Mouse (Mus musculus) skeletal muscle tissue, adult 2 months (tissue): ENCODE measurements around the gene Tcte3.
A peak's percentile ranks its signal among the peaks of the same experiment; 100 is the strongest.
"Not testable (repeated sequence)": the region's sequence is repeated elsewhere in the genome, so short reads cannot be mapped to it uniquely, and the experiment has no call there.

ENCODE experiments used
- DNase-seq: peaks from one replicate; pipeline ENCODE4 v3.0.0-alpha.2; 2012; ENCODE audit warnings: low read depth, low spot score

The Tcte3 gene

DNA sequence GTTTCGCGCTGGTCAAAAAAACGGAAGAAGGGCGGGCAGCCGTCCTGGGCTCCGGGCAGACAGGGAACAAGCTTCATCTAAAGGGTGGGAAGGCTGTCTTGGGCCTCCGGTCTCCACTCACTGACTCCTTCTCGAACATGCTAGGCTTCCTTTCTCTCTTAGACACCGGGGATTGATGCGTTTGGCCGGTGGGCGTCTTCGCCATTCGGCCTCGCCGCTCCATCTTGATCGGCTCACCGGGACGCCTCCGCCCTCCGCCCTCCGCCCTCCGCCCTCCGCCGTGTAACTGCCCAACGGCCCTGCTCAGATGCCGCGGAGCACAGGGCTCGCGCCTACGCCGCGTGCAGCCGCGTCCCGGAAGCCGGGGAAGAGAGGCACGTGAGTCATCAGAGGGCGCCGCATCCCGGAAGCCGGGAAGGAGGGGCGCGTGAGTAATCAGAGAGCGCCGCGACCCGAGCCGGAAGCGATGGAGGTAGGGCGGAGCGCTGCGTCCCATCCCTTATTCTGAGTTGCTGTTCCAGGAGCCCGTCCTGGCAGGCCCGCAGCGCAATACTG is at the start of gene Tcte3, which contains the start of the genes Ermard and Gm3448:
Tcte3 (minus strand) TSS at position 314 of the 555 bp plus-strand sequence.
Ermard (plus strand) TSS at position 34 of the 555 bp plus-strand sequence.
Gm3448 (minus strand) TSS at position 363 of the 555 bp plus-strand sequence.
- not testable (repeated sequence) for DNase-seq

DNA sequence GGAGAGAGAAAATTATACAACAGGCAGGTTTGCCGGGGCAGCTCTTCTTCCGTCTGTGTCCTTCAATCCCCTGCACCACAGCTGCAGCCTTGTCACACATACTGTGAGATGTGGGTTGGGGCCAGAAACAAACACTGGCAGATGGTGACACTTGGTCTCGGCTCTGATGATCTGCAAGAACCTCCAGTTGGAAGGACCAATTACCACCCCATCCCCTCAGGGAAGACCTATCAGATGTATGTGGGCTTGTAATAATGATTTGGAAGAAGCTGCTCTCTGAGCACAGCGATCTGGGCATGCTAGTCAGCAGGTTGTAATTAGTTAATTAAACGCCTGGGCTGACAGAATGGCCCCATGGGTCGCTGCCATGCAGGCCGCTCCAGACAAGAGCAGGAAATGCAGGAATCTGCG is 47.3 kb upstream of the Tcte3 start:
- no peak for DNase-seq

DNA sequence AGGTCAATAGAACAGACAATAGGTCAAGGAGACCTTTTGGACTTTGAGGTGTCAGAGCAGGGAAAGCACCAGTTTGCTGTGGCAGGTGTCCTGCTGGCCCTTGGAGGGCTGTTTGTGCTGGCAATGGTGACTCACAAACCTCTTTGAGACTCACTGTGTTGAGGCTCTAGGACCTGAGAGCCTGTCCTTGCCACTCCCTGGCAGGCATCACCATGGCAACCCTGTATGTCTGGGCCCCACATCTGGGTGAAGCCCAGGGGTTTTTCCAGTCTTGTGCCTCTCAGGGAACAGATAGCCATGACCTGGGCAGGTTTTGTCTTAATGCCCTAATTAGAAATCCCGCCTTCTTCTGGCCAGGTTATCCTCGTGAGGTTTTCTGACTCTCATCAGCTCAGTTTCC is 46.9 kb upstream of the Tcte3 start:
- no peak for DNase-seq

DNA sequence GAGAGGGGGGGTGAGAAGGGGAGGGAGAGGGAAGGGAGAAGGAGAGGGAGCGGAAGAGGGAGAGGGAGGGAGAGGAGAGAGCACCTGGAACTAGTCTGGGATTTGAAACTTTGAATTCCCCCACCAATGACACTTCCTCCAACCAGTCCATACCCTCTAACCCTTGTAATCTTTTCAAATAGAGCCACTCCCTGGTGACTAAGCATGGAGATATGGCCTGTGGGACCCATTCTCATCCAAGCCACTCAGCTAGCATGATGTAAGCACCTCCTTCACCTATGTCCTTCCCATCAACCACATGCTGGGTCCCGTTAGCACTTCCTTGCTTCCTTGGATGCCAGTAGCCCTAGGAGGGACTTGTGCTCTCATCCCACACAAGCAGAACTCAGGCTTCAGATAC is 43.7 kb upstream of the Tcte3 start:
- no peak for DNase-seq

DNA sequence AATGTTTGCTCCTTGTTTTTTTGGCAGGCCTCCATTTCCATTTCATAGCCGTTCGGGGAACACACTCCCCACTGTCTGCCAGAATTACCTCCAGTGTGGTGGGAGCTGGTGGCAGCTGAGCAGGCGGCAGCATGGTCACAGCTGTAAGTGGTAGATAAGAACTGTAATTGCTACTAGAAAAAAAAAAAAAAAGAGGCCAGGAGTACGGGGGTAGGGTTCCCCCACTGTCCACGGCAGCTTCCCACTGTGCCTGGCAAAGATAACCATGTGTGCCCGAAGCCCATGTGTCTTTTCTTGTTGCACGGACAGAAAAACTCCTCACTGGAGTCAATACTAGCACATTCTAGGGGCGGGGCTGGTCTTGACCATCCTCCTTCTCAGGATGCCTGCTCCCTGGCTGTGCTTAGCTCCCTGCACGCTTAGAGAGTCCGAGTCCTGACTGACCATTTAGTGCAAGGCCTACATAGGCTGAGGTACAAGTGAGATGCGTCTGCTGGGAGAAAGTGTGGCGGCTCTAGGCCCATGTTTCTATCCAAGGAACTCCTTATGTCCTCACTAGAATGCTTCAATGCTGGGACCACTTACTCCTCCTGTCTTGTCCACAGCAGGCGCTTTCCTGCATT is 43.0 kb upstream of the Tcte3 start:
- DNase-seq, result no peak

DNA sequence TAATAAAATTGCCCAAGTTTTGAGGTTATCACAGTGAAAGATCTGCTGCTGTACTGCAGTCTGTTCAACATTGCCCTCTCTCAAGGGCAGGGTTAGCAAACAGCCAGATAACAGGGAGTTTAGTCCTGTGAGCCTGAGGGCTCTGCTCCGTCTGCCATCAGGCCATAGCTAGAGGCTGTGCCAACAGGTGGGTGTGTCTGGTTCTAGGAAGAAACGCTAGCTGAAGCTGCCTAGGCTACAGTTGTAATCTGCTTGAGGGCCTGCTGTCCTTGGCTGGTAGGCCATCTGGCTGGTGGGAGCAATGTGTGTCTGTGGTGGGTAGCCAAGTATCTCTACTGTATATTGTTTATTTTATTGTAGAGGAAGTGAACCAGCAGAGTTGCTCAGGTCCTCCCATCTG is 36.2 kb upstream of the Tcte3 start:
- no peak for DNase-seq

DNA sequence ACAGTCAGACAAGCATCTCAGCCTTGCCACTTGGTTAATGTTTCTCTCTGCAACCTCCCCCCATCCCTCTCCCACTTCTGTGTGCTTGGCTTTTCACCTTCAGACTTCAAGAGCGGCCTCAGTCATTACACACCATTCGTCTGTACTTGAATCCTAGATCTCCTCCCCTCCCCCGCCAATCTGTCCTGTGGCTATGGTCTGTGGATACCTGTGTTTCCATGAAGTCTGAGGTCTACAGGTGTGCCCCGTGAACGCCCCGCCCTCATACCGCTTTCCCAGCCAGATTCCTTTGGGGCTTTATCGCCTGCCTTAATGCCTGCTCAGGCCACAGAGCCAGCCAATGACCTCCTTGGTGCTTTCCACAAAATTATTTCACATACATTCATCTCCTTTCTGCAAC is 33.7 kb upstream of the Tcte3 start:
- DNase-seq, result no peak

DNA sequence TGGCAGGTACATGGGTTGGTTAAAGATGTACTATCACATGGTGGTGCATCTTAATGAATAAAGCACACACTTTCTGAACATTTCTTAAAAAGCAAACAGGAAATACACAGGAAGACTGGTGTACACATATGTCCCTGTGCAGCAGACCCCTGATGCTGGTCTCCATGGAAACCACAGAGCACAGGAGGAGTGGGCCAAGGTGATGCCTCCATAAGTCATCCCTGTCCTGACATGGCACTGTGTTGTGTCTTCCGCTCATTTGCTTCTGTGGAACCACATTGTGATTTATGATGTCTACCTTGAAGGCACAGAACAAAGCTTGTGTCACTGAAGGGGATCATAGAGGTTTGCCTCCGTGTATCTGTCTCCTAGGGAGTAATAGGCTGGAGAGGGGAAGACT is 30.9 kb upstream of the Tcte3 start:
- no peak for DNase-seq

DNA sequence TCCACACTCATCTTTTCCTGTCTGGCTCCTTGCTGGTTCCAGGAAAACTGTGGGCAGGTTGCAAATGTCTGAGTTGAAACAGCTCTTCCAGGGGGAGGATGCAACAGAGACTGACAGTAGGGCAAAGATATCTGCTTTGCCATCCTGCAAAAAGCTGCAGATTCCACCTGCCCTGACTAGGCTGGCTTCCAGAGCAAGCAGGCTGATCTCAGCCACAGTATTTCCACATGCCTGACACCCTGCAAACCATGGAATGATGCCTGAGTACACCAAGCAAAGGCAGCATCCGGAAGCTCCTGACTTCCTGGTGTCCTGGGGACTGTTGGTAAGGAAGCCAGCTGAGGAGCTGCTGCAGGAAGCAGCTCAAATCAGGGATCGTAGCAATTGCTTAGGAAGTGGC is 27.8 kb upstream of the Tcte3 start:
- DNase-seq, result no peak

DNA sequence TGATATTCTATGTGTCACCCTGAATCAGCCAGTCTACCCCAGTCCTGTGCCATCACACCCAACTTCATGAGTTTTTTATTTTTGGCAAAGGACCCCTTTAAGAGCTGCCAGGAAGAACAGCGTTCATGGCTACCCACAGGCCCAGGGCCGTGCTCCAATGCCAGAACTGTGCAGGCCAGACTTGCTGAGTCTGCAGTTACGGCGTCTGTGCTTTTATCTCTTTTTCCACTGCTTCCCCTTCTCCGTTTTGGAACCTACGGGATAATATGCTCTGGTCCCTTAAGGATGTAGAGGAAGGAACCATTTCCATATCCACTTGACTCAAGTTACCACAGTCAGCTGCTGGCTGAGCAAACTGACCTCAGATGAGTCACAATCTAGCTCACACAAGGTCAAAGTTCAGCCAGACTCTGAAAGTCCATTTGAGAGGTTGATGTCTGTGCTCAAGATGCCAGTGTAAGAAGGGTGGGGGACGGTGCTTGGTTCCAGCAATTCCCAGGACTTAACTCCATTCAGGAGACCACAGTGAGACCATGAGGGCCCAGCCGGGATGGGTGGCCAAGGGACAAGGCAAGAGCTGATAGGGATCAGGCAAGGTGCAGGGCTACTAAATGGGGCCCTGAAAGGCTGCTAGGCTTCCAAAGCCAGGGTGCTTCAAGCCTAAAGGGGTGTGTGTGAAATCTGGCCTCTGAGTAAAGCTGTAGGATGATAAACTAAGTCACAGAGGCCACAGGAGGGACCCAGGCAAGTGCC is 26.9 kb upstream of the Tcte3 start:
- no peak for DNase-seq

DNA sequence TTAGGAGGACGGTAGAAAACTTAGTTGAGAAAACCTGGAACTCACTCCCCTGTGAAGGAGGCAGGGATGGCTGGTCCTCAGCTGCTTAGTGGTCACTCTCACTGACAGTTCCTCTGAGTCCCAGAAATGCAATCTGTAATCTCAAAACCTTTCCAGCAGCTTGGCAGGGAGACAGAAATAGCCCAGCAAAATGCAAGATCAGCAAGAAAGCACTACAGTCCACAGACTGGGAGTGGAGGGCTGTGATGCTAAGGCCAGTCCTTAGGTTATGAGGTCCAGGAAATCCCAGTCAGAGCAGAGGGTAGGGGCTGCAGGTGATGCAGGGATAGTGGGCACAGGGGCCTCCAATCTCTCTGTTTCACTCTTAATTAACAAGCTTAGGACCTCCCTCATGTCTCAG is 25.6 kb upstream of the Tcte3 start:
- peak; percentile 25 for DNase-seq

DNA sequence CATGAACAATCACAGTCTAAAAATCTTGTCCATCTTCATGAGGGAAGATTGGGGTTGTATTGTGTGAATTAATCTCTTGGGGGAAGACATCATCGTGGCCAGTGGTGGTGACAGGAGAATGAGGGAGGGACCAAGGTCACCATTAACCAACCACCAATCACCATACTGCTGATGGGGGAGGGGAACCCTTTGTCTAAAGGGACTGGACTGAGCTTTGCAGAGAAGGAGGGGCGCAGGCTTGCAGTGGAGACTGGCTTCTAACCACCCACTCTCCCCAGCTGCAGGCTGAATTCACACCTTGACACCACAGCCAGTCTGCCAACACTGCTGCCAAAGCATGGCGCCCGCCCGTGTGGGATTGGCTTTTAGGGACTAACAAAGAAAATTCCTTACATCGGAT is 24.8 kb upstream of the Tcte3 start:
- DNase-seq, result no peak

DNA sequence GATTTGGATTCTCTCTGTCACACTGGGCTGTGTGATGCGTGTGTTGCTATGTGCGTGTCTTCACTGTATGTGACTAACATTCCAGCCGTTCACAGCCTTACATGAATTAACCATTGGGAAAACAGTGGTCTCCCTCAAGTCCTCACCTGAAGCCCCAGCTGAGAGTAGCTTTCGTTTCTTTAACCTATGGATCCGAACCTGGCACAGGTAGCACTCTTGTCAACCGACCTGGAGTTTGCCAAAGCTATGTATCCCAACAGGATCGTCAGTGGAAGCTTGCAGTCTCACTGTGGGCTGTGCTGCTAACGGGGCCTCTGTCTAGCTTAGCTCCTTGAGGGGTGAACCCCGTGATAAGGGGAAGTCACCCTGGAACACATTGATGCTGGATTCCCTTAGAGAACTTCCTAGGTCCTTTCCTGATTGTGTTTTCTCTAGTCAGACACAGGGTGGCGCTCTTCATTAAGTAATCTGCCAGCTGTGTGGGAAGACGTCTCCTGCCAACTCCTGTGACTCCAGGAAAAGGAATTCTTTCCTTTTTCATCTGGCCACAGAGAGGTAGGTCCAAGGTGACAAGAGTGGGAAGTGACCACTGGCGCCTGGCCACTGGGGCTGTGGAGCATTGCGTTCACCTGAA is 24.2 kb upstream of the Tcte3 start:
- DNase-seq, result peak; percentile 60

DNA sequence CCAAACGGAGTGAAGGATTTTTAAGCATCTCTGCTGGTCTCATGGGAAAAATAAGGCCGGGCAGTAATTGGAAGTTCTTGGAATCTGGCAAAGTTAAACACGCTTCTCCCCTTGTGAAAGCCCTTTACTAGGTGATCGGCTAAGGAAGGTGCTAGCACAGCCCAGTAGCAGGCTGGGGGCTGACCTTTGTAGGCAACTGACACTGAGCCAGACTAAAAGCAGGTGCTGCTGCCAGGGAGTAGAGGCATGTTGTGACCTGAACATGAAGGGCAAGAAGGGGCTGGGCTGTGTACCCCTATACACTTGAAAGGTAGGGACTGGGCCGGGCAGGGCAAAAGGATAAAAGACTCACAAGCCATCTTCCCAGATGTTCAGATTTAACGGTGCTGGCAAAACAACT is 19.1 kb upstream of the Tcte3 start:
- DNase-seq, result no peak

DNA sequence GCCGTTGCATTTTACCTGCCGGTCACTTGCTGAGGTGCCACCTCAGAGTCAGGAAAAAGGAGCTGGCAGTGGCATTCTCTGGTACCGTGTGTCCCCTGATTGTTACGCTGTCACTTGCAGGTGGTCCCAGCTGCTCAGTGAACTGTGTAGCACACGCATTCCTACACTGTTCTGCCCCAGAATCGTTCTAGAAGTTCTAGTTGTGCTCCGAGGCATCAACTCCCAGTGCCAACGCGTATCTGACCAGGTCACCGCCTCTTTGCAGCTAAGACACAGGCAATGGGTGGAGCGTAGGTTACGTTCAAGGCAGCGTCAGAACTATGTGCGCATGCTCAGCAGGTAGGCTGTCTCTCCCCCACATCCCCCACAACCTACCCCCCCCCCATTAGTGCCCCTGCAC is 18.4 kb upstream of the Tcte3 start:
- no peak for DNase-seq

DNA sequence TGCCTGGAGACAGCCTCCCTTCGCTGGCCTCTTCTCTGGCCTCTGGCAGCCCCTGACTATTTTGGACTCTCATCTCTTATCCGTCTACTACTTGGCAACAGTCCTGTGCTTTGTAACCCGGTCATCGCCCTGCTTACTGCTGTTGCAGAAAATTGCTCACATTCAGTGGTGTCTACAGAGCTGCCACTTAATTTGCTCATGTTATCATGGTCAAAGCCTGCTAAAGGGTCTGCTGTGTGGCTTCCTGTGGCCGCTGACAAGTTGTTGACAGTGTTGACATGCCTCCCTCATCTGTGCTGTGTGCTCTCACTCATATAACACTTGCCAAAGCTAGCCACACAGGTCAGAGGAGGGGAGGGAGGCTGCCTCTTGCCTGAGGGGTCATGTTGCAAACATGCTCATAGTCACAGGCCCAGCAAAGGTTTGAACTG is 16.9 kb upstream of the Tcte3 start:
- DNase-seq, result no peak

DNA sequence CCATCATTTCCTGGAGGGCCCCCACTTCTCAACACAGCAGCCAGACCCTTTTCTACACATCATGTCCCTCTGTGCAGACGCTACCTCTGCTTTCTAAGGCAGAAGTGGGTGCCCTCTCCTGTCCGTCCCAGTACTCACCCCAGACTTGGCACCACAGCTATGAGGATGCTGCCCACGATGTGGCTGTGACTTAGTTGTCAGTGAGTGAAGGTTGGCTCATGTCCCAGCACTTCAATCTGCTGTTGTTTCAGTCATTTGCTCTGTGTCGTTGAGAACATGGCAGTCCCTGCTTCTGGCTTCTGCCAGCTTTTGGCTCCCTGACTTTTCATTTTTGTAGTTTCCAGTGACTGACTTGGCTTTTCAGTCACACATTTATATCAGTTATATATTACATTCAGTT is 14.6 kb upstream of the Tcte3 start:
- no peak for DNase-seq

DNA sequence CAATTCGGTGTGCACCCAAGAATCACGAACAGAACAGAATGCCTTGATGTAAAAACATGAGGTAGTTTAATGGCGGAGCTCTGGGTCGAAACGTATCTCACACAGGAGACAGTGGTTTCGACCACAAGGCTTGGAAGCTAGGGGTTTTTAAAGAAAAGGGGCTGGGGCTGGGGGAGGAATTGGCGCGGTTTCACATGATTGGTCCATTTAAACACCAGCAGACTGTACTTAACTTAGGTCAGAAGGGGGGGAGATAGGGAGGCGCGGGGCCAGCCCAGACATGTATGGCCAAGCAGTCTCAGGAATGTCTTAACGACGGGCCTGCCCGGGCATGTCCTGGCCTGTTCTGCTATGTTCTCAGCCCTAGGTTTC is 12.5 kb upstream of the Tcte3 start:
- not testable (repeated sequence) for DNase-seq

DNA sequence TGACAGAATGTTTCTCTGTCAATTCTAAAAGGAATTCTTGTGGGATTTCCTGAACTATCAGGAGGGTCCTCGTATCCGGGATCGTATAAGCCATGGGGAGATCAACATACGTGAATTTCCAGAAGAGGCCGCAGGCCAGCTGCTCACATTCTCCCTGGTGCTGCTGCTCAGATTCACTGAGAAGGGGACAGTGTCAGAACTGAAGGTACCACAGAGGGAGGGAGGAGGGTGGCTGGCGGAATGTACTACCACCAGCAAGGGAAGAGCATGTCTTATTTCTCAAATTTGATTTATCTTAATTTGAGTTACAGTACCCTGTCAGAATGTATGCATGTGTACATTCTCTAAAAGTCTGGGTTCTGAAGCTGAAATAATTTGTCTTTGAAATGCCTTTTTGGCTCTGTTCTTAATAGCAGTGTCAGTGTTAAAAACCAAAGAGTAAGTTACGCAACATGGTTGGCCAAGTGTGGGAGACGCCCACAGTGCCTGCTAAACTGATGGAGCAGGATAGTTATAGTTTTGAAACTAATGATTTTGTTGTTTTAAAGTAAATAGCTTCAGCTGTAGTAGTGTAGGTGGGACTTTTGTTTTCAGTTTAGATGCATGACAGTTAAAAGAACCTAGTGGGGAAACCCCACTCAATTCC is 12.0 kb upstream of the Tcte3 start:
- not testable (repeated sequence) for DNase-seq

DNA sequence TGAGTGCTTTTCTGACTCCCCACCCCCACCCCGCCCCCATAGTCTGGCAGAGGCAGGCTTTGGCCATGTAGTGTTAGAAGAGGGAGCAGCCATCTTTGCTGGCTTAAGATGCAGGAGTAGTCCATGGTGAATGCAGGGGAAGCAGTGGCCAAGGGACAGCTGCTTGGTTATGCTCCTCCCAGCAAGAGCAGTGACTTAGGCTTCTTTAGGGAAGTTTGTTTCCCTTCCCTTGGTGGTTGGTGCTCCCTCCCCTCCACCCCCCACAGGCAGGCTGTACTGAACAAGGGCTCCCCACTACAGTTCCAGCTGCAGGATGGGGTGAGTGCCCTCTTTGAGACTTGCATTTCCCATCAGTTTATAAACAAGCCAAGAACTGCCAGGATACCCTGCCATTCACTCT is 11.5 kb upstream of the Tcte3 start:
- DNase-seq, result not testable (repeated sequence)

DNA sequence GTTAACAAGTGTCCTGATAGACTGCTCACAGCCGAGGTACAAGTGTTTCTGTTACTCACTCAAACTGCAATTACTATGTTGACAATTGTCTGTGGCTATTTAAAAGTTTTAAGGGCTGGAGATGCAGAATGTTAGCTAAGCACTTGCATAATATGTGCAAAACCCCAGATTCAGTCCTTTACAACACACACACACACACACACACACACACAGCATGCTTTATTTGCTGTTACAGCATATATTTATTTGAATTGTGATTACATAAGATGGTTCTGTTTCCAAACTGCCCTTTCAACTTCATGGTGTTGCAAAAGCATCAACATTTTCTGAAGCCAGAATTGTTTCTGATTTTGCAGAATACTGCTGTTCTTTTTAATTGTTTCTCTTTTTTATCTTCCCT is 9.1 kb upstream of the Tcte3 start:
- DNase-seq, result not testable (repeated sequence)

DNA sequence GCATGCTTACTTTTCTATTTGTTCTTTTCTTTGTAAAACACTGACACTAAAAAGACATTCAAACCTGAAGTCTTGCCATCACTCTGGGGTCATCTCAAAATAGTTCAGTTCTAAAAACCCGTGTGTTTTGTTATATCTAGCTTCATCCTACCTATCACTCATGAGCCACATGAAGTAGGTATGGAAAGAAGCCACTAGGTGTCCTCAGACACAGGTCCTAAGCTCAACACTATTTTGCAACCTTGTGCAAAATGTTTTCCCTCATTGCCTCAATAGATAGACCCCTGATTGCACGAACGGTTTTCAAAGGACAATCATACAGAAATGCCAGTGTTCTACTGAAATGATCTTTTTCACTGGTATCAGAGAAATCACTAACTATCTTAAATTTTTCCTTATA is 833 bp downstream of the Tcte3 start:
- not testable (repeated sequence) for DNase-seq
